Mouse (Mus musculus): Measurements from ENCODE around the gene Svop. TPM values are rescaled to one million over a fixed set of nuclear protein-coding genes. Genes with fewer than 3 reads are reported as not detected.

Gene Svop
- polyA plus RNA-seq, 1 experiment: 27.0 TPM

DNA sequence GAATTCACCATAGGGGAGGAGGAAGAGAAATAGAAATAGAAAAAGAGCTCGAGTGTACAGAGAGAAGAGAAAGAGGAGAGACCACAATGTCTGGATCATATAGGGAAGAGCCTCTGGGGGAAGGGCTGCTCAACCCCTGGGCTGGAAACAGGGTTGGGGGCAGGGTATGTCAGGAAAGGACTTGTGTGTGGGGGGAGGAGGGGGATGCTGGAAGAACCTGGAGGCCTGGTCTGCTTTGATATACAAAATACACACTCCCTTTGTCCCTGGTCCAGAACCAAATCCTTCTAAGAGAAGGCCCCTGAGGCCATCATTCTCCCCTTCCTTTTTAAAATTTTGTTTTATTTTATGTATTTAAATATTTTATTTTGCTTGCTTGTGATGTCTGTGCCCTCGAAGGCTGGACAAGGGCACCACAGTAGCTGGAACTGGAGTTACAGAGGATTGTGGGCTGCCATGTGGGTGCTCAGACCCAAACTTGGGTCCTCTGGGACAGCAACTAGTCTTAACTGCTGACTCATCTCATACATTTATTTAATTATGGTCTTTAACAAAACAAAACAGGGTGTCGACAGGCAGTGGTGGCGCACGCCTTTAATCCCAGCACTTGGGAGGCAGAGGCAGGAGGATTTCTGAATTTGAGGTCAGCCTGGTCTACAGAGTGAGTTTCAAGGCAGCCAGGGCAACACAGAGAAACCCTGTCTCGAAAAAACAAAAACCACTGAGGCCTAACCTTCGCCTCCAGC lies 35.3 kb upstream of the Svop start:
- H3K27ac ChIP-seq (ENCODE audit: control insufficient read depth, insufficient read depth, low read depth, low read length): no peak overlapping the region
- no peaks in the 10 kb centered on the region for H3K27me3 ChIP-seq (ENCODE audit: control insufficient read depth, insufficient read depth, low read length)
- H3K4me3 ChIP-seq (ENCODE audit: control insufficient read depth, low read depth, low read length): no peak overlapping the region
- H3K36me3 ChIP-seq (ENCODE audit: control insufficient read depth, insufficient read depth, low read length): no peaks in the 10 kb centered on the region; the same call in 1 of the 2 replicates
- TF ChIP-seq POLR2A (IDR thresholded peaks at IDR 0.05; ENCODE audit: control insufficient read depth, low read depth, low read length) (no peak), CTCF (IDR thresholded peaks at IDR 0.05; ENCODE audit: control insufficient read depth, insufficient read depth, insufficient replicate concordance, low read depth, low read length) (no peak)
- peaks cover 23% of the 10 kb centered on the region for H3K4me1 ChIP-seq (ENCODE audit: control insufficient read depth, insufficient read depth, low read length)

DNA sequence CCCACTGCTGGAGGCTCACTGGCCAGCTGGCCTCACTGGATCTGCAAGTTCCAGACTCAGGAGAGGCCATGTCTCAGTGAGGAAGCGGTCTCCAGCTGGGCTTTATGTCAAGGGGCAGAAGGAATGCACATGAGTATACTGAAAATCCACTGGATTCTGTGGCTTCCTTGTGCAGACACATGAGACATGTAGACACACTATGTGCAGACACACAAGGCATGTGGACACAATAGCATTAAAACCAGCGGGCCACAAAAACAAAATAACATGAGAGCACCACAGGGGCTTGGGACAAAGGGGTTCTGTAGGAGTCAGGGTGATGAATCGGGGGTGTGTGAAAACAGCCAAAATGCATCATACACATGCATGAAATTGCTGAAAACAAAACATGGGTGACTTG lies 34.6 kb upstream of the Svop start:
- no peak for TF ChIP-seq POLR2A (IDR thresholded peaks at IDR 0.05; ENCODE audit: control insufficient read depth, low read depth, low read length)
- TF ChIP-seq CTCF (IDR thresholded peaks at IDR 0.05; ENCODE audit: control insufficient read depth, insufficient read depth, insufficient replicate concordance, low read depth, low read length): no peak
- Histone ChIP-seq H3K27ac (ENCODE audit: control insufficient read depth, insufficient read depth, low read depth, low read length) (no peak overlapping the region), H3K4me1 (ENCODE audit: control insufficient read depth, insufficient read depth, low read length) (peaks cover 18% of the 10 kb centered on the region), H3K36me3 (ENCODE audit: control insufficient read depth, insufficient read depth, low read length) (no peaks in the 10 kb centered on the region; the same call in 1 of the 2 replicates), H3K27me3 (ENCODE audit: control insufficient read depth, insufficient read depth, low read length) (no peaks in the 10 kb centered on the region), H3K4me3 (ENCODE audit: control insufficient read depth, low read depth, low read length) (no peak overlapping the region)

DNA sequence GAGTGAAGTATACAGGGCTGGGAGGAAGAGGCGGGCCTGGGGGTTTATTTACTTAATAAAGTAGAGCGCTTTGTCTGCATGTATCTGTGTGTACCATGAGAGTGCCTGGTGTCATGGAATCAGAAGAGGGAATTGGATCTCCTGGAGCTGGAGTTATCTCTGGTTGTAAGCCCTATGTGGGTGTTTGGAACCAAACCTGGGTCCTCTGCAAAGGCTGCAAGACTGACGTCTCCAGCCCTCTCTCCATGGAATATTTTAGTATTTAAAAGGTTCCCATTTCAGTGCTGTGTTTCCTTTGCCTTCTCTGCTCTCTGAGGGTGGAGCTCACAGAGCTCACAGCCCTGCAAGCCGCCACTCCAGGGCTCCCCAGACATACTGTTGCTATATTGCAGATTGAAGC lies 28.4 kb upstream of the Svop start:
- no peak for TF ChIP-seq CTCF (IDR thresholded peaks at IDR 0.05; ENCODE audit: control insufficient read depth, insufficient read depth, insufficient replicate concordance, low read depth, low read length)
- no peak for TF ChIP-seq POLR2A (IDR thresholded peaks at IDR 0.05; ENCODE audit: control insufficient read depth, low read depth, low read length)
- Histone ChIP-seq H3K4me3 (ENCODE audit: control insufficient read depth, low read depth, low read length) (no peak overlapping the region), H3K4me1 (ENCODE audit: control insufficient read depth, insufficient read depth, low read length) (no peaks in the 10 kb centered on the region), H3K27ac (ENCODE audit: control insufficient read depth, insufficient read depth, low read depth, low read length) (no peak overlapping the region), H3K36me3 (ENCODE audit: control insufficient read depth, insufficient read depth, low read length) (no peaks in the 10 kb centered on the region; the same call in 1 of the 2 replicates), H3K27me3 (ENCODE audit: control insufficient read depth, insufficient read depth, low read length) (no peaks in the 10 kb centered on the region)

DNA sequence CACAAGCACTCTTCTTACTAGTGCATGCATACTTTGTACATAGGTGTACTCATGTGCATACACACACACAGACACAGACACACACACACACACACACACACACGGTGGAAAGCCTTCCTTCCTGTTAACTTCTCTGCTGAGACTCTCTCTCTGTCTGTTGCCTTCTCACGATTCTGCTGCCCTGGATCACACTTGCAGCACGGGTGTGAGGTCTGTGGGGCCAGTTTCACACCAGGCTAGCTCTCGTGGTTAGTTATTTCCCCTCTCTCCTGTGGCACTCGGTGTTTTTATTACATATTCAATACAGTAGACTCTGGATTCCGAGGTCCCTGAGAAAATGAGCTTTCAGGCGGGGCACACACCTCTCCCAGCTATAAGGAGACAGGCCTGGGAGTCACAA lies 25.2 kb upstream of the Svop start:
- TF ChIP-seq CTCF (IDR thresholded peaks at IDR 0.05; ENCODE audit: control insufficient read depth, insufficient read depth, insufficient replicate concordance, low read depth, low read length): no peak
- no peak overlapping the region for H3K4me3 ChIP-seq (ENCODE audit: control insufficient read depth, low read depth, low read length)
- no peak overlapping the region for H3K27ac ChIP-seq (ENCODE audit: control insufficient read depth, insufficient read depth, low read depth, low read length)
- H3K36me3 ChIP-seq (ENCODE audit: control insufficient read depth, insufficient read depth, low read length): peaks cover 2% of the 10 kb centered on the region
- no peaks in the 10 kb centered on the region for H3K4me1 ChIP-seq (ENCODE audit: control insufficient read depth, insufficient read depth, low read length)
- no peaks in the 10 kb centered on the region for H3K27me3 ChIP-seq (ENCODE audit: control insufficient read depth, insufficient read depth, low read length)

DNA sequence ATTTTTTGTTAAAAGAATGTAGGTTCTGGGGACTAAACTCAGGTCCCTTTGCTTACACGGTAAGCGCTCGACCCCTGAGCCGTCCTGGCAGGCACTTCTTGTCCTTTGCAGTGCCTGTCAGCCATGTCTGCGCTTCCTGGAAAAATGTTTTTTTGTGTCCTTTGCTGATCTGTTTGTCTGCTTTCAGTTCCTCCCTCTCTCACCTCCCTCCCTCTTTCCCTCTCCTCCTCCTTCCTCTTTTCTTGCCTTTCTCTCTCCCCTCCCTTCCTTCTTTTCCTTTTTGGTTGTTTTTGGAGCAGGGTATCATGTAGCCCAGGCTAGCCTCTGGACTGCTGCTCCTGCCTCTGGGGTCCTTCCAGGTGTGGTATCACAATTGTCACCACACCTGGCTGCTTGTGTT lies 23.7 kb upstream of the Svop start:
- Histone ChIP-seq H3K36me3 (ENCODE audit: control insufficient read depth, insufficient read depth, low read length) (peaks cover 2% of the 10 kb centered on the region), H3K4me3 (ENCODE audit: control insufficient read depth, low read depth, low read length) (no peak overlapping the region), H3K4me1 (ENCODE audit: control insufficient read depth, insufficient read depth, low read length) (no peaks in the 10 kb centered on the region), H3K27me3 (ENCODE audit: control insufficient read depth, insufficient read depth, low read length) (no peaks in the 10 kb centered on the region), H3K27ac (ENCODE audit: control insufficient read depth, insufficient read depth, low read depth, low read length) (no peak overlapping the region)
- TF ChIP-seq POLR2A (IDR thresholded peaks at IDR 0.05; ENCODE audit: control insufficient read depth, low read depth, low read length): no peak
- TF ChIP-seq CTCF (IDR thresholded peaks at IDR 0.05; ENCODE audit: control insufficient read depth, insufficient read depth, insufficient replicate concordance, low read depth, low read length): no peak

DNA sequence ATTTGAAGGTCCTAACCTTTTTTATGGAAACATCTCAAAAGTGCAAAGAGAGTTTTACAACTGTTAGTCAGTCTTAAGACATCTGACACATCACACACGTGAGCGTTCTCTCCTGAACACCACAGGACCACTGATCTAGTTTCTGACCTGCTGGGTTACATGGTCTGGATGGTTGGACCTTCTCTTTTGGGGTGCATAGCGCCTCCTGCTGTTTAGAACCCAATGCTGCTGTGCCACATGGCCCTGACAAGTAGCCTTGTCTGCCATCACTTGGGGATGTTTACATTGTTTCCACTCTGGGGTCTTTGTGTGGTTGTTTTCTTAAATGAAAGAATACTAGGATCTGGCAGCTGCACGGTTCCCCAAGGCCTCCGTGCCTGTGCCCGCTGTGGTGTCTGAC lies 22.0 kb upstream of the Svop start:
- no peak overlapping the region for H3K27ac ChIP-seq (ENCODE audit: control insufficient read depth, insufficient read depth, low read depth, low read length)
- H3K36me3 ChIP-seq (ENCODE audit: control insufficient read depth, insufficient read depth, low read length): peaks cover 5% of the 10 kb centered on the region
- TF ChIP-seq POLR2A (IDR thresholded peaks at IDR 0.05; ENCODE audit: control insufficient read depth, low read depth, low read length) (no peak), CTCF (IDR thresholded peaks at IDR 0.05; ENCODE audit: control insufficient read depth, insufficient read depth, insufficient replicate concordance, low read depth, low read length) (peak; percentile 45; the same call in 1 of the 2 replicates)
- no peaks in the 10 kb centered on the region for H3K4me1 ChIP-seq (ENCODE audit: control insufficient read depth, insufficient read depth, low read length)
- no peak overlapping the region for H3K4me3 ChIP-seq (ENCODE audit: control insufficient read depth, low read depth, low read length)
- no peaks in the 10 kb centered on the region for H3K27me3 ChIP-seq (ENCODE audit: control insufficient read depth, insufficient read depth, low read length)

DNA sequence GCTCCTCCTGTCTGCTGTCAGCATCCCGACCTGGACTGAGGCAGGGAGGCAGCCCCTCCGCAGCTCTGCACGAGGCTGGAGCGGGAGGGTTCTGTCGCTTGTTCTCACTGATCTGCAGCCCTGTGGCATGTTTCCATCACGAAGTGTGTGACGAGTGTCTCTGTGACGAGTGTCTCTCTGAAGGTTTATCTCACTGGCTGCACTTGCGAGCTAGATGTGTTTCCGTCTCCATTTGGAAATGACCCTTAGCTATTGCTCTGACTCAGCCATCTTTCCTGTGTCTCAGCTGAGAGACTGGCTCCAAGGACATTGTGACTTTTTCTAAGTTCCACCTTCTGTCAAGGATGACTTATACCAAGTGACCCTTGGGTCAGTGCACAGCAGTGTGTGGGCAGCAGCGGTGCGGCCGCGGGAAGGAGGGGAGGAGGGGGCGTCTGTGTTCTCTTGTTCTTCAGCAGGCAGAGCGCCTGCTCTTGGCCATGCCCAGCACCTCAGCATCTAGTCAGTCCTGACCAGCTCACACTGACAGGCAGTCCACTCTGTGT lies 15.1 kb upstream of the Svop start:
- no peak overlapping the region for H3K4me3 ChIP-seq (ENCODE audit: control insufficient read depth, low read depth, low read length)
- H3K4me1 ChIP-seq (ENCODE audit: control insufficient read depth, insufficient read depth, low read length): peaks cover 2% of the 10 kb centered on the region; the same call in 1 of the 2 replicates
- H3K27me3 ChIP-seq (ENCODE audit: control insufficient read depth, insufficient read depth, low read length): no peaks in the 10 kb centered on the region
- TF ChIP-seq CTCF (IDR thresholded peaks at IDR 0.05; ENCODE audit: control insufficient read depth, insufficient read depth, insufficient replicate concordance, low read depth, low read length) (no peak), POLR2A (IDR thresholded peaks at IDR 0.05; ENCODE audit: control insufficient read depth, low read depth, low read length) (no peak)
- no peak overlapping the region for H3K27ac ChIP-seq (ENCODE audit: control insufficient read depth, insufficient read depth, low read depth, low read length)
- peaks cover 3% of the 10 kb centered on the region for H3K36me3 ChIP-seq (ENCODE audit: control insufficient read depth, insufficient read depth, low read length)
